Mouse (Mus musculus) forebrain, embryonic 14.5 days (tissue): ENCODE results near the gene Trim71. TPM values are rescaled to one million over a fixed set of nuclear protein-coding genes. Genes with fewer than 3 reads are reported as not detected.
"Not testable (repeated sequence)": the region's sequence is repeated elsewhere in the genome, so short reads cannot be mapped to it uniquely, and the experiment has no call there.

Experiments used
- ATAC-seq: fragments of 200-750 bp; cut with Nextera tagmentation; 2 replicates; pipeline ENCODE4 v1.8.0; 2017; ENCODE audit warnings: mild to moderate bottlenecking, moderate library complexity
- DNase-seq: peaks from one replicate; pipeline ENCODE4 v3.0.0-alpha.2; 2015; ENCODE audit warnings: low spot score
- H3K27ac ChIP-seq: fragments of 300-500 bp; sonication (generic); 2 replicates; pipeline ENCODE4 v1.5.1; 2014; ENCODE audit warnings: low read depth, mild to moderate bottlenecking, control low read depth, low read length, moderate library complexity
- H3K27me3 ChIP-seq: fragments of 300-500 bp; sonication (generic); replicated peaks from 2 replicates; pipeline ENCODE4 v1.6.1; 2014; ENCODE audit warnings: low read length, control low read depth, mixed read lengths; ENCODE audit not compliant: control insufficient read depth, insufficient read depth
- H3K36me3 ChIP-seq: fragments of 300-500 bp; sonication (generic); 2 replicates; pipeline ENCODE4 v1.6.1; 2014; ENCODE audit warnings: low read length, control low read depth; ENCODE audit not compliant: control insufficient read depth, insufficient read depth
- H3K4me1 ChIP-seq: fragments of 300-500 bp; sonication (generic); 2 replicates; pipeline ENCODE4 v1.6.1; 2014; ENCODE audit warnings: antibody characterized with exemption, low read length, control low read depth; ENCODE audit not compliant: control insufficient read depth, insufficient read depth
- H3K4me2 ChIP-seq: fragments of 300-500 bp; sonication (generic); 2 replicates; pipeline ENCODE4 v1.6.1; 2014; ENCODE audit warnings: mild to moderate bottlenecking, control low read depth, low read length
- H3K4me3 ChIP-seq: fragments of 300-500 bp; sonication (generic); 2 replicates; pipeline ENCODE4 v1.5.1; 2014; ENCODE audit warnings: low read depth, low read length, control low read depth
- H3K9ac ChIP-seq: fragments of 300-500 bp; sonication (generic); 2 replicates; pipeline ENCODE4 v1.6.1; 2014; ENCODE audit warnings: mild to moderate bottlenecking, low read length, control low read depth, moderate library complexity
- H3K9me3 ChIP-seq: fragments of 300-500 bp; sonication (generic); replicated peaks from 2 replicates; pipeline ENCODE4 v1.6.1; 2016; ENCODE audit warnings: low read length, control low read depth, mixed read lengths; ENCODE audit not compliant: control insufficient read depth
- WGBS: fragments of 180-500 bp; shearing (Covaris S2); extraction: QIAGEN DNeasy Blood & Tissue Kit; methylation state at CpG from one replicate; pipeline ENCODE4 v1.1.7; 2014; 5-methylcytosine and 5-hydroxymethylcytosine counted together
- polyA plus RNA-seq: library from polyadenylated mRNA; unstranded; fragments of >200 nt; fragmentation: Nextera tagmentation; extraction: Ambion mirVana; gene quantifications from 2 replicates; pipeline ENCODE4 v1.2.1, GENCODE M21; 2014

Trim71 gene
- polyA plus RNA-seq, 1 experiment from 2014 or later: 0.05 TPM

DNA sequence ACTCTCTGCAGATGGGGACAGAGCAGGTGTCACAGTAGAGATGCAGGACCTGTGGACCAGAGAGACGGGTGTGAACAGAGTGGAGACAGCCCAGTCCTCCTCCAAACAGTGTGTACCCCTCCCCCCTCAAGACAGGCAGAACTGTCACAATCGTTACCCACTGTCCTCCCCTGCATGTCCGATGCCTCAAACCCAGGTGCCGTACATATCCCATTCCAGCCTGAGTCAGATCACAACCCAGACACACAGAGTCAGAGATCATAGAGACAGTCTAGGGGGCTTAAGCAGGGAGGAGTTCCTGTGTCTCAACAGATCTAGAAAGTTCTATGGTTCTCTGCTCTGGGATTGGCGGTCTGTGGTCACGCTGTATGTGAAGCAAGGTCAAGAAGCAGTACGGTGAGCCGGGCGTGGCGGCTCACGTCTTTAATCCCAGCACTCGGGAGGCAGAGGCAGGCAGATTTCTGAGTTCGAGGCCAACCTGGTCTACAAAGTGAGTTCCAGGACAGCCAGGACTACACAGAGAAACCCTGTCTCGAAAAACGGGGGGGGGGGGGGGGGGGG lies 39.0 kb downstream of the Trim71 start:
- H3K4me2 ChIP-seq: no peak overlapping the region
- H3K27ac ChIP-seq: no peak overlapping the region
- H3K4me3 ChIP-seq: no peak overlapping the region
- ATAC-seq (no peak), DNase-seq (no peak)
- H3K4me1 ChIP-seq: peaks cover 5% of the 10 kb centered on the region
- 95% methylated on average over 13 of the region's 15 CpGs for WGBS
- H3K9ac ChIP-seq: no peak overlapping the region
- no peaks in the 10 kb centered on the region for H3K36me3 ChIP-seq
- H3K27me3 ChIP-seq: no peaks in the 10 kb centered on the region
- H3K9me3 ChIP-seq: no peaks in the 10 kb centered on the region

- Histone ChIP-seq H3K27ac (no peak overlapping the region), H3K4me2 (no peak overlapping the region), H3K9me3 (no peaks in the 10 kb centered on the region), H3K27me3 (no peaks in the 10 kb centered on the region), H3K36me3 (no peaks in the 10 kb centered on the region), H3K4me1 (peaks cover 5% of the 10 kb centered on the region), H3K9ac (no peak overlapping the region), H3K4me3 (no peak overlapping the region)
- no peak for ATAC-seq
- 91% methylated on average over 9 of the region's 9 CpGs for WGBS
- DNase-seq: no peak
These were observed 41.7 kb downstream of the Trim71 start for GRCm38 (mm10) chr9:114522501-114522900.

DNA sequence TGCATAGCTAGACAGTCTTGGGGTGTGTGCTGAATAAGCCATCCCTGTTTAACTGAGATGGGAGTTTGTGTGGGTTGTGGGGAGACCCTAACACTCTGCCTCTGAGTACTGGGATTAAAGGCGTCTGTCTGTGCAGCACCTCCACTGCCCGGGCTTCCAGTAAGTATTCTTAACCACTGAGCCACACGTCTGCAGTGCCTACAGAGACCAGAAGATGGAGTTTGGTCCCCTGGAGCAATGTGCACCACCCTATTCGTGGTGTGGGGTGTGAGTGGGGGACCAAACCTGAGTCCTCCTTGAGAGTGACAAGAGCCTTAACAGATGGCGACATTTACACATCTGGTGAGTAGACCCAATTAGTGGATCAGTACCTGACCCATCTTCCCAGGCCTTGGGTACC lies 42.1 kb downstream of the Trim71 start:
- Histone ChIP-seq H3K4me2 (no peak overlapping the region), H3K9ac (no peak overlapping the region), H3K27ac (no peak overlapping the region), H3K4me3 (no peak overlapping the region), H3K36me3 (no peaks in the 10 kb centered on the region), H3K27me3 (no peaks in the 10 kb centered on the region), H3K9me3 (no peaks in the 10 kb centered on the region), H3K4me1 (peaks cover 3% of the 10 kb centered on the region)
- DNase-seq: no peak
- no peak for ATAC-seq
- 60% methylated on average over 5 of the region's 5 CpGs for WGBS

DNA sequence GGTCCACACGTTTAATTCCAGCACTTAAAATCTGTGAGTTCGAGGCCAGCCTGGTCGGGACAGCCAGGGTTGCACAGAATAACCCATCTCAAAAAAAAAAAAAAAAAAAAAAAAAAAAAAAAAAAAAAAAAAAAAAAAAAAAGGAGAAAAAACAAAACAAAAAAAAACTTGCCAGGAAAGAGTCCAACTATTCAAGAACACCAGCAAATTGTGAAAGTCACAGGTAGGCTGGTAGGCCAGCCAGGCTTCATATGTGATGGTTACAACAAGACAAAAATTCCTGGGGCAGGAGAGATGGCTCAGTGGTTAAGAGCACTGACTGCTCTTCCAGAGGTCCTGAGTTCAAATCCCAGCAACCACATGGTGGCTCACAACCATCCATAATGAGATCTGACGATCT lies 43.6 kb downstream of the Trim71 start:
- ATAC-seq, DNase-seq, H3K4me1 ChIP-seq, H3K4me2 ChIP-seq, H3K4me3 ChIP-seq, H3K36me3 ChIP-seq, H3K9me3 ChIP-seq, H3K27ac ChIP-seq, H3K9ac ChIP-seq, H3K27me3 ChIP-seq: not testable (repeated sequence)
- WGBS: 82% methylated on average over 4 of the region's 4 CpGs

DNA sequence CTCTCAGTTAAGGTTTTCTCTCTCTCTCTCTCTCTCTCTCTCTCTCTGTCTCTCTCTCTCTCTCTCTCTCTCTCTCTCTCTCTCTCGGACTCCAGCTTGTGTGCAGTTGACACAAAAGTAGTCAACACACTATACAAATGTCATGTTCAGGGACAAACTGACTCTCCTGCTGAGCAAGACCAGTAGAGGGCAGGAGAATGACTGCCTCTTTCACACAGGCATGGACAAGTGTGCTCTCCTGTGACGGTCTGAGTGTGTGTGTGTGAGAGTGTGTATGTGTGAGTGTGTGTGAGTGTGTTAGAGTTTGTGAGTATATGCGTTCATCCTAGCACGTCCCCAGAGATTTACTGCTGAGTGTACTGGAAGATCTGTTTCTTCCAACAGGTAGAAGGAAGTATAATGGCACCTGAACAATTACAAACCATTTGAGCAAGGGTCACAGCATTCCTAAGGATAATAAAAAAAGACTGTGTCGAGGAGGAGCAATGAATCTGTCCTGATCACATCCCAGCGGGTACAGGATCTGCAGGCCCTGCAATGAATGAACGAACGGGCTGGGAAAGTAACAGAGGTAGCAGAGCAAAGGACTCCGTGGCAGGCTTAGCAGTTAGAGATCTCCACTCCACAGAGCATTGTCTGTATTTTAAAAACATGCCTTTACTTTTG lies 45.2 kb downstream of the Trim71 start:
- Histone ChIP-seq H3K4me3 (no peak overlapping the region), H3K36me3 (no peaks in the 10 kb centered on the region), H3K27ac (no peak overlapping the region), H3K27me3 (no peaks in the 10 kb centered on the region), H3K9ac (no peak overlapping the region), H3K4me2 (no peak overlapping the region), H3K4me1 (no peaks in the 10 kb centered on the region), H3K9me3 (no peaks in the 10 kb centered on the region)
- ATAC-seq (no peak), DNase-seq (no peak)
- WGBS: 71% methylated on average over 9 of the region's 9 CpGs

- Histone ChIP-seq H3K4me2 (no peak overlapping the region), H3K27me3 (no peaks in the 10 kb centered on the region), H3K4me3 (no peak overlapping the region), H3K36me3 (no peaks in the 10 kb centered on the region; the same call in 1 of the 2 replicates), H3K9me3 (peaks cover 5% of the 10 kb centered on the region), H3K27ac (no peak overlapping the region), H3K4me1 (no peaks in the 10 kb centered on the region), H3K9ac (no peak overlapping the region)
- 83% methylated on average over 13 of the region's 13 CpGs for WGBS
- DNase-seq: no peak
- ATAC-seq: no peak
These were observed 46.2 kb downstream of the Trim71 start for GRCm38 (mm10) chr9:114517924-114518497.

GRCm38 (mm10) chr9:114515364-114515763 lies 48.8 kb downstream of the Trim71 start, which contains the start of gene C130032M10Rik:
Gene C130032M10Rik (plus strand): TSS chr9:114515697.
- no peak for ATAC-seq

GRCm38 (mm10) chr9:114512831-114513230 lies 51.3 kb downstream of the Trim71 start:
- no peak overlapping the region for H3K4me3 ChIP-seq
- peaks cover 11% of the 10 kb centered on the region for H3K9me3 ChIP-seq
- H3K9ac ChIP-seq: no peak overlapping the region
- no peak overlapping the region for H3K27ac ChIP-seq
- ATAC-seq (no peak), DNase-seq (no peak)
- no peak overlapping the region for H3K4me2 ChIP-seq
- H3K27me3 ChIP-seq: no peaks in the 10 kb centered on the region
- WGBS: 97% methylated on average over 21 of the region's 21 CpGs
- H3K4me1 ChIP-seq: no peaks in the 10 kb centered on the region
- H3K36me3 ChIP-seq: no peaks in the 10 kb centered on the region; the same call in 1 of the 2 replicates

More at GRCm38 (mm10) chr9:114515364-114515763, 48.8 kb downstream of the Trim71 start, which contains the start of gene C130032M10Rik:
- no peak within 1 kb of the TSS for H3K27ac ChIP-seq
- H3K27me3 ChIP-seq: no peaks in the 10 kb centered on the region
- 71% methylated on average over 11 of the region's 11 CpGs for WGBS
- no peaks in the 10 kb centered on the region for H3K4me1 ChIP-seq
- peaks cover 11% of the 10 kb centered on the region for H3K9me3 ChIP-seq
- DNase-seq: peak; percentile 5
- no peak within 1 kb of the TSS for H3K4me3 ChIP-seq
- no peak within 1 kb of the TSS for H3K4me2 ChIP-seq
- H3K9ac ChIP-seq: no peak within 1 kb of the TSS
- no peaks in the 10 kb centered on the region; the same call in 1 of the 2 replicates for H3K36me3 ChIP-seq

- Histone ChIP-seq H3K4me1 (no peaks in the 10 kb centered on the region), H3K9ac (no peak overlapping the region), H3K9me3 (peaks cover 11% of the 10 kb centered on the region), H3K4me2 (no peak overlapping the region), H3K27ac (no peak overlapping the region), H3K4me3 (no peak overlapping the region), H3K36me3 (no peaks in the 10 kb centered on the region; the same call in 1 of the 2 replicates), H3K27me3 (no peaks in the 10 kb centered on the region)
- WGBS: 95% methylated on average over 9 of the region's 9 CpGs
- ATAC-seq: no peak
- DNase-seq: no peak
These were observed 54.4 kb downstream of the Trim71 start for GRCm38 (mm10) chr9:114509785-114510184.
